Mouse (Mus musculus): Measurements from ENCODE around the gene Gpx4.

- TF ChIP-seq CTCF (IDR thresholded peaks at IDR 0.05) (no peak), POLR2A (IDR thresholded peaks at IDR 0.05; ENCODE audit: insufficient read depth, low read depth, low read length) (no peak)
Measured at GRCm38 (mm10) chr10:80094085-80094484, 47.1 kb downstream of the Gpx4 start.

Data from heart, adult 2 months (tissue).